Mouse (Mus musculus): ENCODE measurements around the gene Ccdc34. TPM values are rescaled to one million over a fixed set of nuclear protein-coding genes. Genes with fewer than 3 reads are reported as not detected.

Ccdc34 gene
- total RNA-seq, 2 experiments from 2014 or later, result 7.3 to 9.2 TPM

DNA sequence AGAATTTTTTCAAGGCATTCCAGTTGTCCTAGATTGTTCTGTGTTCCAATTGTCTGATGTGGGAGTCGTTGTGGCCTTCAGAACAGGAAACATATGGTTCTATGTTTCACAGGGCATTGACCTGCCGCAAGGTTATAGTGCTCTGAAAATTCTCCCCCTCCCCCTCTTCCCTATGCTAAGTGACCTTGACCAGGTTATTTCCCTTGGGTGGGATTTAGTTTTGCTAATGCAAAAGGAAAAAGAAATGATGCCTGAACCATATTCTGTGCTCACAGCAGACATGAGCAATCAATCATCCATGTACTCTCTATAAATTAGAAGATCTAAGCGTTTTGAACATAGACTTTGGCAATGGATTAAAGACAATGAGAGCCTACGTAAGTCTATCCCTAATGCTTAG lies 186.6 kb downstream of the Ccdc34 start:
- DNase-seq, result no peak
- intact Hi-C loops (cut with DNase I), result loop anchor here (2.0 kb wide), 1 partner anchor 141 kb away; no protein-coding TSS in a partner anchor

DNA sequence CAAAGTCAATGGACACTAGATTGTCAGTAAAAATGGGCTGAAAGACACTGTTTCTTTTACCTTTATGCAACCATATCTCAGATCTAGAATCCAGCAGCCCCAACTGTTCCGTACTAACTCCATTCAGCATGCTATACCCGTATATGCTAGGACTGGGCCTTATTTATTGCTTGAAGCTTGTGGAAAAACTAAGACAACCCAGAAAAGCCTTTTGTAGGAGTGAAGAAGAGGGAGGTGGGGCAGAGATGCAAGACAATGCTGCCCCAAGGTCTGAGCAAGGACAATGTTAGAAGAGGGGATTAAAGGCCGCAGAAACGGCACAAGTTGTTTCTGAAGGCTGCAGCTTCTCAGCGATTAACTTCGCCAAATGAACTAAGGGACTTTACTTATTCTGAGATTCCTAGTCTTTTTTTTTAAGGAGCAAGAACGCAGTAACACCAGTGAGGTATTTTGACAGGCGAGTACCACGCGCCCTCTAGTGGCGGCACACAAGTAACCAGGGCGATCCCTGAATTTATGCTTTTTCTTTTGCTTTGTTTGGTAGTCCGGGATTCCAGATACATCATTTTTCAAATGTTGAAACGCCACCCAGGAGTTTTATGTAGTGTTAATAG lies 187.2 kb downstream of the Ccdc34 start:
- peak; percentile 79 to 81 for DNase-seq
- intact Hi-C loops (cut with DNase I), result loop anchor here (1.0 to 2.0 kb wide), 2 partner anchors 142 to 301 kb away; no protein-coding TSS in a partner anchor

DNA sequence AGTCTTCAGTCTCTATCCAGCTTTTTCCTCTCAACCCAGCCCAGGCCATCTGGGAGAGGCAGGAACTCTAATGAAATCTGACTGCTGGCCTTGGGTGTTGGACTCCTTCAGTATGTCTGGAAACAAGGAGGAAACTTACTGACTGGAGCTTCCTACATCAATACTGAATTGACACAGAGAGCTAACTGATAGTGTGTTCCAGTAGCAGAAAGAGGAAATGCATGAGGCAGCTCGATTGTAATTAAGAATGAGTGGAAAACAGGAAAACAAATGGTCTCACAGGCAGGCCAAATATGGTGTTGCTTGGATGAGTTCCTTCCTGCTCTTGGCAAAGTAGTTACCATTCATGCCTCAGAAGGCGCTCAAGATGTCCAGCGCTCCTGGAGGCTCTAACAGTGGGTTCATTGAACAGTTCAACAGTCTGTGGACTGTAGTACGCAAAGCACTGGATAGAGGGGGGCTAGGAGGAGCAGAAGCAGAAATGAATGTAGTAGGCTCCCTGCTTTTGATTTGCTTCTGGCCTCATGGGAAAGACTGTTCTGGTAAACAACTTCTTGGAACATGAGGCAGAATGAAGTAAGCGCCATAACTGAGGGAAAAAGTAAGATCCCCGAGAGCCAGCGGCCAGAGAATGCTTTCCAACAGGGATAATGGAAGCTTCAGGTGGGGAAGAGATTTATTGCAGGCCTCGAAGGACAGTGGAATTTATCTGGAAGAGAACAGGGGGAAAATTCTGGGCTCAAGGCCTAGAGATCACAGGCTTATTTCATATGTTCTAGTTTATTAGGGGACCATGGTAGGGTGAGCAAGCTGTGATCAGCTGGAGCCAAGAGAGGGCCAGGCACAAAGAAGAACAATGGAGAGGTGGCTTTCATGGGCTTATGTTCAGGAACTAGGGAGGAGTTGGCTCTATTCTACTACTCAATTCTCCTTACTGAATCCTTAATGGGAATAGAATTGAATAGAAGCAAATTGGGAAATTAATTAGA lies 193.2 kb downstream of the Ccdc34 start:
- DNase-seq, result peak; percentile 35 to 40
- intact Hi-C loops (cut with DNase I), result no loop called here

DNA sequence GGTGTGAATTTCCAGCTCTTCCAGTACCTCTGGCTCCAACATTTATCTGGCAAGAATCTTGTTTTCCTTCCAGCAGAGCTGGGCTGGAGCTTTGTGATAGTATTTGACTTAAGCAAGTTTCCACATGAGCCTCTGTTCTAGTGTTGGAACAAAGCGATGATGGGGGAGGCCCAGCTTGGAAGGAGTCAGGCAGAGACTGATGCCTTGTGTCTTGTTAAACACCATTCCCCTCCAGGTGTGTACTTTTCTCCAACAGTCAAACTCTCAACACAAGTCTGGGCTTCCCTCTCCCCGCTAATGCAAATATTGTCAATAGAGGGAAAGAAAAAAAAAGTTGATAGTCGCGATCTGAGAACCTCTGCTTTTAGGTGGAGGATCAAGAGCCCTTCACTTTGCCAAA lies 196.7 kb downstream of the Ccdc34 start:
- intact Hi-C loops (cut with DNase I), result no loop called here
- DNase-seq, result no peak

DNA sequence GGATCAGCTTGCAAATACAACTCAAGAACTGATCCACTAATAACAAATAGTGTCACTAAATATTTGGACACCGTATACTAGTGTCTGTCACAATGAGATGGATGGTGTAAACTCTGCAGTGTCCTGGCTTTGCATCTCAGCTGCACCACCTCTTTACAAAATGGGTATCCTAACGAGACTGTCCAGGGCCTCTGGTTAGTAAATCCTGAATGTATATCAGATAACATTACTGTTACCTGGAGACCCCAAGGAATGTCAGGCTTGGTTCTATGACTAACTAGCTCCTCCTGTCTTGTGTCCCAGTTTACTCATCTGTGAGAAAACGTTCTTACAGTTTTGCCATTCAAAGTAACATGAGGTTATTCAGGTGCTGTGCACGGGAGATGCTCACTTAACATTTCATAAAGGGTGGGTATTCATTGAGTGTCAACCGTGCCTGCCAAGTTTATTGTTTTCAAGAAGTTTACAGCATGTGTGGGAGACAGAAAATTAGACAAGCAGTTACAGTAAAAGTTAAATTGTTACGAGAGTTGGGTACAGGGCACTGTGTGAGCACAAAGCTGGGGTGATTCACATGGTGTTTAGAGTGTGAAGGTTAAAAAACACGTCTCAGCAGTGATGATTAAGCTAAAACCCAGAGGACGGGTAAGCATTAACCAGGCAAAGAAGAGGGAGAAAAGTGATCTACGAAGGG lies 197.5 kb downstream of the Ccdc34 start:
- intact Hi-C loops (cut with DNase I), result no loop called here
- DNase-seq, result no peak

DNA sequence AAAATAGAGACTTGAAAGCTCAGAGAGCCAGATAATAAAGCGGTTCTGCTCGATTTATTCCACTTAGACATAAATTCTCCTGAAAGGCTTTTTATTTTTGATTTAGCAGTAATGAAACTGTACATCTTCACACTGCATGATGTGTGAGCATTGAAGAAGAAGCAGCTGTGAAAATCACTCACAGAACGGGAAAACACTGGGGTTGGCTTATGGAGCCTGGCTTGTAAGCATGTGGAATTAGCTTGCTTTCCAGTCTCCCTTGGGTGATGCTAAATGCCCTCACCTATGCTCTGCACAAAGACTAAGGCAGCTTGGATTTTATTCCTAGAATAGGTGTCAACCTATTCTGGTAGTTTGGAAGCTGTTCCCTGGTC lies 198.1 kb downstream of the Ccdc34 start:
- intact Hi-C loops (cut with DNase I), result no loop called here
- no peak for DNase-seq

DNA sequence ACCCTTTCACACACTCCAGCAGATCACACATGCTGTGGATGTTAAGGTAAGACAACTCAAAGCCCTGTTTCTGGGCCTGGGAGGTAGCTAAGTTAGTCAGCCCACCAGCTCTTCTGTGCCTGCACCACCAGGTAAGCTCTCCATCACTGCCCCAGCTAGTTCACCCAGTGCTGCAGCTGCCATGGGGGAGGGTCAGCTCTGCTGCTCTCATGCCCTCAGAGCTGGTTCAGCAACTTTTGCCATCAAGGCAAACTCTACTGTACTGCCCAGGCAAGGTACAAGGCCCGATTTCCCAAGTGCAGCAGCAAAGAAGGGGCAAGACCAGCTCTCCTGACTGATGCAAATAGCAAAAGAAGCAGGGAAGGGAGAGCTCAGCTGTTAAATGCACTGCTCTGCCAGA lies 202.9 kb downstream of the Ccdc34 start:
- intact Hi-C loops (cut with DNase I), result loop anchor here (10.0 kb wide), 1 partner anchor 764 kb away; no protein-coding TSS in a partner anchor
- no peak for DNase-seq

DNA sequence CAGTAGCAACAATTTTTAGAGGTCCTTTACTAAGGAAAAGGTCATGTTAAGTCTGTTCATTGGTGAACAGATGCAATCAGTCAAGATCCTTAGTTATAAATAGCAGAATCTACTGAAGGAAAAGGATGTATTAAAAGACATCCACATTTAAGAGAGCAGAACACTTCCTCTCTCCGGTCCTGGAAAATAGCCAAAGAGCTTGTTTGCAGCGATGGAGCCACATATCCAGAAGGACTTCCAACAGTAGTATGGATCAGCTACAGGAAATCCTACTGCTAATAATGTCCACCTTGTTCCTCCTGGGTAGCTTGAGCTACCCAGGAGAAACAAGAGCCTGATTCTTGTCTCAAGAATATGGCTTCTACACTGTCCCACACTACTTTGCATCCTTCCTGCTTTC lies 205.2 kb downstream of the Ccdc34 start:
- no peak for DNase-seq
- intact Hi-C loops (cut with DNase I), result loop anchor here (10.0 kb wide), 1 partner anchor 762 kb away; no protein-coding TSS in a partner anchor

Other genes with a start within 250 kb of the Ccdc34 start
- gene Lin7c, start 127.0 kb upstream of the Ccdc34 start, total RNA-seq (2021), result 10 to 100 TPM; 45.2 to 46.4 TPM
- gene Lgr4, start 100.2 kb upstream of the Ccdc34 start, total RNA-seq (2021), result 10 to 100 TPM; 28.0 to 29.2 TPM